Mouse (Mus musculus): ENCODE data around the gene Rogdi. TPM values are rescaled to one million over a fixed set of nuclear protein-coding genes. Genes with fewer than 3 reads are reported as not detected.

The Rogdi gene
- polyA plus RNA-seq, 1 experiment from 2014 or later: 56.5 TPM

- peak overlapping the region; percentile 71 for H3K4me2 ChIP-seq (ENCODE audit: low read depth, low read length)
- H3K27ac ChIP-seq (replicated peaks; ENCODE audit: low read depth, low read length): no peak overlapping the region
- H3K4me3 ChIP-seq (ENCODE audit: low read depth, low read length): peak overlapping the region; percentile 80
- H3K36me3 ChIP-seq (replicated peaks; ENCODE audit: control insufficient read depth, insufficient read depth, low read depth, low read length): no peaks in the 10 kb centered on the region; the same call in 1 of the 2 replicates
- no peaks in the 10 kb centered on the region; the same call in 1 of the 2 replicates for H3K4me1 ChIP-seq (ENCODE audit: control insufficient read depth, insufficient read depth, low read length)
- H3K9ac ChIP-seq (replicated peaks; ENCODE audit: low read length): peak overlapping the region; percentile 75
- no peaks in the 10 kb centered on the region for H3K27me3 ChIP-seq (ENCODE audit: control insufficient read depth, insufficient read depth, low read length)
- DNase-seq (ENCODE audit: low spot score): peak; percentile 14
- H3K9me3 ChIP-seq (replicated peaks; ENCODE audit: control insufficient read depth, low read length): no peaks in the 10 kb centered on the region
- 26% methylated on average over 13 of the region's 13 CpGs for WGBS
- ATAC-seq (replicated peaks; ENCODE audit: insufficient number of reproducible peaks, low FRiP score, low TSS enrichment, low read depth): peak; percentile 24
Observed at GRCm38 (mm10) chr16:4964731-4965391, 48.5 kb downstream of the Rogdi start.

GRCm38 (mm10) chr16:4963797-4964709 is 49.3 kb downstream of the Rogdi start, which contains the start of gene Anks3:
Anks3 (minus strand) TSS chr16:4964205.
- Histone ChIP-seq H3K4me3 (ENCODE audit: low read depth, low read length) (peak within 1 kb of the TSS; percentile 80), H3K27me3 (ENCODE audit: control insufficient read depth, insufficient read depth, low read length) (no peaks in the 10 kb centered on the region), H3K27ac (replicated peaks; ENCODE audit: low read depth, low read length) (no peak within 1 kb of the TSS; the same call in 1 of the 2 replicates), H3K4me1 (ENCODE audit: control insufficient read depth, insufficient read depth, low read length) (no peaks in the 10 kb centered on the region; the same call in 1 of the 2 replicates), H3K4me2 (ENCODE audit: low read depth, low read length) (peak within 1 kb of the TSS; percentile 71), H3K9me3 (replicated peaks; ENCODE audit: control insufficient read depth, low read length) (no peaks in the 10 kb centered on the region), H3K9ac (replicated peaks; ENCODE audit: low read length) (peak within 1 kb of the TSS; percentile 75), H3K36me3 (replicated peaks; ENCODE audit: control insufficient read depth, insufficient read depth, low read depth, low read length) (no peaks in the 10 kb centered on the region; the same call in 1 of the 2 replicates)
- ATAC-seq (replicated peaks; ENCODE audit: insufficient number of reproducible peaks, low FRiP score, low TSS enrichment, low read depth) (peak; percentile 99), DNase-seq (ENCODE audit: low spot score) (peak; percentile 93)
- WGBS: under 1% methylated on average over 76 of the region's 76 CpGs

DNA sequence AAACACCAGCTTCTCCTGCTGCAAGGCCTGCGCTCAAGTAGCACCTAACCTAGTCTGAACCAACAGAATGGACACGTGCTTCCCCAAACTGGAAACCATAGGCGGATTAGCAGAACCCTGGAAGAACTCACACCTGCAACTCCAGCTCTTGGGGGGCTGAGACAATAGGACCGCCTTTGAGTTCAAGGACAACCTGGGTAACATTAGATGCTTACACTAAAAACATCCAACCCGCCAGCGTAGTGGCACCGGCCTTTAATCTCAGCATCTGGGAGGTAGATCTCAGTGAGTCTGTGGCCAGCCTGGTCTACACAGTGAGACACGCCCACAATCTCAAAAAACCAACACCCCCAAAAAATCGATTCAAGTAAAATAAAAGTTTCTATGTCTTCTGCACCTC is 50.0 kb downstream of the Rogdi start:
- H3K4me2 ChIP-seq (ENCODE audit: low read depth, low read length): peak overlapping the region; percentile 71
- 47% methylated on average over 9 of the region's 9 CpGs for WGBS
- DNase-seq (ENCODE audit: low spot score): peak; percentile 5
- no peak overlapping the region for H3K27ac ChIP-seq (replicated peaks; ENCODE audit: low read depth, low read length)
- ATAC-seq (replicated peaks; ENCODE audit: insufficient number of reproducible peaks, low FRiP score, low TSS enrichment, low read depth): no peak
- H3K9ac ChIP-seq (replicated peaks; ENCODE audit: low read length): peak overlapping the region; percentile 75
- peak overlapping the region; percentile 80 for H3K4me3 ChIP-seq (ENCODE audit: low read depth, low read length)
- H3K4me1 ChIP-seq (ENCODE audit: control insufficient read depth, insufficient read depth, low read length): no peaks in the 10 kb centered on the region; the same call in 1 of the 2 replicates
- no peaks in the 10 kb centered on the region; the same call in 1 of the 2 replicates for H3K36me3 ChIP-seq (replicated peaks; ENCODE audit: control insufficient read depth, insufficient read depth, low read depth, low read length)
- no peaks in the 10 kb centered on the region for H3K9me3 ChIP-seq (replicated peaks; ENCODE audit: control insufficient read depth, low read length)
- H3K27me3 ChIP-seq (ENCODE audit: control insufficient read depth, insufficient read depth, low read length): no peaks in the 10 kb centered on the region

GRCm38 (mm10) chr16:4960260-4960659 is 53.1 kb downstream of the Rogdi start:
- H3K27me3 ChIP-seq (ENCODE audit: control insufficient read depth, insufficient read depth, low read length): no peaks in the 10 kb centered on the region
- no peak overlapping the region for H3K4me3 ChIP-seq (ENCODE audit: low read depth, low read length)
- ATAC-seq (replicated peaks; ENCODE audit: insufficient number of reproducible peaks, low FRiP score, low TSS enrichment, low read depth) (no peak), DNase-seq (ENCODE audit: low spot score) (no peak)
- no peak overlapping the region for H3K27ac ChIP-seq (replicated peaks; ENCODE audit: low read depth, low read length)
- H3K9me3 ChIP-seq (replicated peaks; ENCODE audit: control insufficient read depth, low read length): no peaks in the 10 kb centered on the region
- H3K9ac ChIP-seq (replicated peaks; ENCODE audit: low read length): no peak overlapping the region
- H3K4me2 ChIP-seq (ENCODE audit: low read depth, low read length): no peak overlapping the region
- H3K36me3 ChIP-seq (replicated peaks; ENCODE audit: control insufficient read depth, insufficient read depth, low read depth, low read length): no peaks in the 10 kb centered on the region; the same call in 1 of the 2 replicates
- 79% methylated on average over 8 of the region's 8 CpGs for WGBS
- no peaks in the 10 kb centered on the region; the same call in 1 of the 2 replicates for H3K4me1 ChIP-seq (ENCODE audit: control insufficient read depth, insufficient read depth, low read length)

Other genes with a start within 250 kb of the Rogdi start
- gene Cdip1, start 223.3 kb downstream of the Rogdi start, polyA plus RNA-seq (2014; fragmentation: Nextera tagmentation; extraction: Ambion mirVana): 76.1 and 80.8 TPM in 2 replicates
- gene 4930562C15Rik, start 178.1 kb downstream of the Rogdi start, polyA plus RNA-seq (2014; fragmentation: Nextera tagmentation; extraction: Ambion mirVana): 0.28 TPM in 1 of 2 replicates, not detected in the other
- 26.2 and 26.4 TPM in 2 replicates for gene Ubald1, start 133.2 kb downstream of the Rogdi start, polyA plus RNA-seq (2014; fragmentation: Nextera tagmentation; extraction: Ambion mirVana)
- gene Mgrn1, start 127.3 kb downstream of the Rogdi start, polyA plus RNA-seq (2014; fragmentation: Nextera tagmentation; extraction: Ambion mirVana): 67.9 and 72.2 TPM in 2 replicates
- gene Nudt16l1, start 74.8 kb downstream of the Rogdi start, polyA plus RNA-seq (2014; fragmentation: Nextera tagmentation; extraction: Ambion mirVana): 155 and 164 TPM in 2 replicates
- gene Anks3, start 49.3 kb downstream of the Rogdi start, polyA plus RNA-seq (2014; fragmentation: Nextera tagmentation; extraction: Ambion mirVana): 32.4 and 39.7 TPM in 2 replicates
- gene Sept12, start 15.7 kb downstream of the Rogdi start, polyA plus RNA-seq (2014; fragmentation: Nextera tagmentation; extraction: Ambion mirVana): not detected in 2 replicates
- 1.5 and 2.2 TPM in 2 replicates for gene Smim22, start 6.3 kb downstream of the Rogdi start, polyA plus RNA-seq (2014; fragmentation: Nextera tagmentation; extraction: Ambion mirVana)
- 131 and 140 TPM in 2 replicates for gene Glyr1, start 36.3 kb upstream of the Rogdi start, polyA plus RNA-seq (2014; fragmentation: Nextera tagmentation; extraction: Ambion mirVana)
- 21.0 and 21.5 TPM in 2 replicates for gene Ubn1, start 36.5 kb upstream of the Rogdi start, polyA plus RNA-seq (2014; fragmentation: Nextera tagmentation; extraction: Ambion mirVana)
- 1.6 and 2.0 TPM in 2 replicates for gene Ppl, start 118.9 kb upstream of the Rogdi start, polyA plus RNA-seq (2014; fragmentation: Nextera tagmentation; extraction: Ambion mirVana)
- 0.07 and 0.08 TPM in 2 replicates for gene Sec14l5, start 133.6 kb upstream of the Rogdi start, polyA plus RNA-seq (2014; fragmentation: Nextera tagmentation; extraction: Ambion mirVana)
- gene Nagpa, start 190.5 kb upstream of the Rogdi start, polyA plus RNA-seq (2014; fragmentation: Nextera tagmentation; extraction: Ambion mirVana): 10.7 and 13.6 TPM in 2 replicates
- 2.0 and 3.1 TPM in 2 replicates for gene AU021092, start 208.7 kb upstream of the Rogdi start, polyA plus RNA-seq (2014; fragmentation: Nextera tagmentation; extraction: Ambion mirVana)
- 22.6 and 26.1 TPM in 2 replicates for gene Alg1, start 220.1 kb upstream of the Rogdi start, polyA plus RNA-seq (2014; fragmentation: Nextera tagmentation; extraction: Ambion mirVana)
- 13.3 and 15.6 TPM in 2 replicates for gene Eef2kmt, start 242.4 kb upstream of the Rogdi start, polyA plus RNA-seq (2014; fragmentation: Nextera tagmentation; extraction: Ambion mirVana)